Mouse (Mus musculus) left cerebral cortex, adult 18-20 months (tissue): ENCODE data around the gene Selenoi. TPM values are rescaled to one million over a fixed set of nuclear protein-coding genes. Genes with fewer than 3 reads are reported as not detected.

Source experiments
- total RNA-seq, 2 experiments: library from RNA; stranded (reverse); gene quantifications; 2 replicates each; pipeline ENCODE4 v1.2.3; 2021

Selenoi gene
- total RNA-seq, 2 experiments from 2014 or later: 48.4 to 49.5 TPM

Other genes with a start within 250 kb of the Selenoi start
- not detected for gene Il6, start 219.5 kb upstream of the Selenoi start, total RNA-seq
- 1 to 10 TPM; 3.6 to 4.1 TPM for gene Tyms, start 159.0 kb upstream of the Selenoi start, total RNA-seq
- 10 to 100 TPM in 1 of 2 experiments, 1 to 10 TPM in 1; 10.0 to 10.7 TPM for gene Garem2, start 127.4 kb upstream of the Selenoi start, total RNA-seq
- 1 to 10 TPM; 2.0 to 3.5 TPM for gene 3110082J24Rik, start 126.5 kb upstream of the Selenoi start, total RNA-seq
- gene Hadha, start 77.4 kb upstream of the Selenoi start, total RNA-seq: 10 to 100 TPM; 58.3 to 64.8 TPM
- 10 to 100 TPM; 78.7 to 78.9 TPM for gene Hadhb, start 77.3 kb upstream of the Selenoi start, total RNA-seq
- gene Adgrf3, start 26.9 kb upstream of the Selenoi start, total RNA-seq: under 1 TPM in 1 of 2 experiments, not detected in 1; 0.37 TPM
- gene Drc1, start 48.8 kb downstream of the Selenoi start, total RNA-seq: 10 to 100 TPM; 11.6 to 13.6 TPM
- 10 to 100 TPM; 19.7 to 19.8 TPM for gene Otof, start 229.4 kb downstream of the Selenoi start, total RNA-seq
- gene 1700001C02Rik, start 233.5 kb downstream of the Selenoi start, total RNA-seq: not detected